Mouse (Mus musculus): Measurements from ENCODE around the gene Rusc2.

- no peak for TF ChIP-seq CTCF (IDR thresholded peaks at IDR 0.05 in 2 of 3, conservative IDR thresholded peaks at IDR 0.05 in 1 of 3; ENCODE audit: control insufficient read depth in 1 of 3, insufficient read depth in 1 of 3, low read depth in 2 of 3, low read length in 3 of 3, poor library complexity in 1 of 3, severe bottlenecking in 1 of 3)
- TF ChIP-seq NRF1 (IDR thresholded peaks at IDR 0.05; ENCODE audit: insufficient read depth, low read depth, low read length, poor library complexity, severe bottlenecking), result no peak
- no peak for TF ChIP-seq RAD21 (IDR thresholded peaks at IDR 0.05; ENCODE audit: low read depth, low read length)
- no peak for TF ChIP-seq ZNF384 (IDR thresholded peaks at IDR 0.05; ENCODE audit: low read depth, low read length)
- no peak for TF ChIP-seq BHLHE40 (IDR thresholded peaks at IDR 0.05; ENCODE audit: borderline replicate concordance, low read depth, low read length)
- no peak for TF ChIP-seq EP300 (IDR thresholded peaks at IDR 0.05; ENCODE audit: low read depth in 1 of 2, low read length in 2 of 2)
- TF ChIP-seq GABPA (IDR thresholded peaks at IDR 0.05; ENCODE audit: low read depth, low read length), result no peak
- TF ChIP-seq ZC3H11A (IDR thresholded peaks at IDR 0.05; ENCODE audit: low read depth, low read length), result no peak
- no peak for TF ChIP-seq USF1 (IDR thresholded peaks at IDR 0.05; ENCODE audit: low read depth, low read length)
- no peak for TF ChIP-seq UBTF (IDR thresholded peaks at IDR 0.05; ENCODE audit: borderline replicate concordance, insufficient read depth, low read depth, low read length)
- no peak for TF ChIP-seq MEF2A (IDR thresholded peaks at IDR 0.05; ENCODE audit: extremely low read depth, insufficient replicate concordance, low read depth, low read length, poor library complexity, severe bottlenecking)
- TF ChIP-seq TAL1 (IDR thresholded peaks at IDR 0.05; ENCODE audit: low read length), result no peak
- no peak for TF ChIP-seq MXI1 (IDR thresholded peaks at IDR 0.05; ENCODE audit: low read depth, low read length)
Observed at GRCm38 (mm10) chr4:43389390-43389789, 7.6 kb downstream of the Rusc2 start.

Data from MEL (cell line).